Mouse (Mus musculus) lung, embryonic 14.5 days (tissue): ENCODE data around the gene Dvl2. TPM values are rescaled to one million over a fixed set of nuclear protein-coding genes. Genes with fewer than 3 reads are reported as not detected.
A peak's percentile ranks its signal among the peaks of the same experiment; 100 is the strongest.
"Not testable (repeated sequence)": the region's sequence is repeated elsewhere in the genome, so short reads cannot be mapped to it uniquely, and the experiment has no call there.

Experiments used
- ATAC-seq: fragments of 200-750 bp; cut with Nextera tagmentation; 2 replicates; pipeline ENCODE4 v1.8.0; 2017; ENCODE audit warnings: mild to moderate bottlenecking, moderate TSS enrichment, moderate library complexity; ENCODE audit not compliant: insufficient read depth
- DNase-seq: peaks from one replicate; pipeline ENCODE4 v3.0.0-alpha.2; 2015
- H3K27ac ChIP-seq: fragments of 300-500 bp; sonication (generic); 2 replicates; pipeline ENCODE4 v1.5.1; 2014; ENCODE audit warnings: low read depth, mild to moderate bottlenecking, moderate library complexity
- H3K27me3 ChIP-seq: fragments of 300-500 bp; sonication (generic); 2 replicates; pipeline ENCODE4 v1.6.1; 2014; ENCODE audit warnings: low read length, control low read depth; ENCODE audit not compliant: insufficient read depth
- H3K36me3 ChIP-seq: fragments of 300-500 bp; sonication (generic); 2 replicates; pipeline ENCODE4 v1.6.1; 2014; ENCODE audit warnings: control low read depth; ENCODE audit not compliant: insufficient read depth
- H3K4me1 ChIP-seq: fragments of 300-500 bp; sonication (generic); 2 replicates; pipeline ENCODE4 v1.6.1; 2014; ENCODE audit warnings: antibody characterized with exemption, control low read depth; ENCODE audit not compliant: insufficient read depth
- H3K4me2 ChIP-seq: fragments of 300-500 bp; sonication (generic); 2 replicates; pipeline ENCODE4 v1.6.1; 2014; ENCODE audit warnings: mild to moderate bottlenecking
- H3K4me3 ChIP-seq: fragments of 300-500 bp; sonication (generic); 2 replicates; pipeline ENCODE4 v1.5.1; 2014; ENCODE audit warnings: low read depth, low read length
- H3K9ac ChIP-seq: fragments of 300-500 bp; sonication (generic); 2 replicates; pipeline ENCODE4 v1.6.1; 2014
- H3K9me3 ChIP-seq: fragments of 300-500 bp; sonication (generic); 2 replicates; pipeline ENCODE4 v1.6.1; 2016; ENCODE audit warnings: low read depth, low read length, control low read depth
- CTCF ChIP-seq: IDR thresholded peaks from 2 replicates; pipeline ENCODE4 v1.5.1; 2016; ENCODE audit warnings: antibody characterized with exemption, low read depth
- WGBS: fragments of 180-500 bp; shearing (Covaris S2); extraction: QIAGEN DNeasy Blood & Tissue Kit; methylation state at CpG from one replicate; pipeline ENCODE4 v1.1.7; 2014; 5-methylcytosine and 5-hydroxymethylcytosine counted together
- polyA plus RNA-seq: library from polyadenylated mRNA; unstranded; fragments of >200 nt; fragmentation: Nextera tagmentation; extraction: Ambion mirVana; gene quantifications from 2 replicates; pipeline ENCODE4 v1.2.1, GENCODE M21; 2014

Dvl2 gene
- polyA plus RNA-seq, 1 experiment from 2014 or later = 40.8 TPM

DNA sequence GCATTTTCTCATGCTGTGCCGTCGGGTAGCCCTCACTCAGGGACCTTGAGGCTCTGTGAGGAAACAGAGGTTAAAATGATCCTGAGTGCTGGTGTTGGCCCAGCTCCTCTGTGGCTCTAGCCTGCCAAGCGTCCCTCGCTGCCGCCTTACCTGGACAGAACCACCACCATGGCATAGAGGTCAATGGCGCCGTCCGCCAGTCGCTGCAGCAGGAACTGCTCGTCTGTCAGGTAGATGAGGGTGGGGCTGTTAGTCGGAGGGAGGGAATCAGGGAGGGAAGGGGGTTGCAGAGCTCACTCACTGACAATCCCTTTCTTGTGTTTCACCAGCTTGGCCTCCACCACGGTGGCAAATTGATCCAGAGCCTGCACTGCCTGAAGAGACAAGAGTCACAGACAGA, 10.2 kb downstream of the Dvl2 start:
- Histone ChIP-seq H3K4me1 (no peaks in the 10 kb centered on the region), H3K9me3 (no peaks in the 10 kb centered on the region), H3K4me3 (no peak overlapping the region), H3K36me3 (peaks cover 86% of the 10 kb centered on the region), H3K9ac (no peak overlapping the region), H3K27me3 (no peaks in the 10 kb centered on the region), H3K27ac (no peak overlapping the region), H3K4me2 (no peak overlapping the region)
- no peak for TF ChIP-seq CTCF
- no peak for ATAC-seq
- 79% methylated on average over 12 of the region's 12 CpGs for WGBS
- no peak for DNase-seq

DNA sequence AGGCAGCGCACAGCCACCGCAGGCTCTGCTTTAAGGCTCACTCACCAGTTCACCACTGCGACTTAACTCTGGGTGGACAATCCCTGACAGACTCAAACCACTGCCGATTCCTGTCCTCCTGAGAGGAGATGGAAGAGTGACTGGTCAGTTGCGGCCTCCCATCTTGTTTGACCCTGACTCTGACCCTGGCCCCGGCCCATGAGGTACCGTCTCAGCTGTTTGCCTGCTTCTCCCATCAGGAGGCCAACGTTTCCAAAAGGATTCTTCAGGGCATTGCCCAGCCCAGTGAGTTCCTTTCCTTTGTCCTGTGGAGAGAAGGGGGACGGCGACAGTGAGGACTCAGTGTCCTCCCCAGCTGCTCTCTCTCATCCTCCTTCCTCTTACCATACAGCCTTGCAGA, 10.6 kb downstream of the Dvl2 start:
- ATAC-seq (no peak), DNase-seq (no peak)
- Histone ChIP-seq H3K4me1 (no peaks in the 10 kb centered on the region), H3K4me2 (no peak overlapping the region), H3K27me3 (no peaks in the 10 kb centered on the region), H3K4me3 (no peak overlapping the region), H3K27ac (no peak overlapping the region), H3K36me3 (peaks cover 82% of the 10 kb centered on the region), H3K9me3 (no peaks in the 10 kb centered on the region), H3K9ac (no peak overlapping the region)
- 84% methylated on average over 10 of the region's 10 CpGs for WGBS
- TF ChIP-seq CTCF = no peak

DNA sequence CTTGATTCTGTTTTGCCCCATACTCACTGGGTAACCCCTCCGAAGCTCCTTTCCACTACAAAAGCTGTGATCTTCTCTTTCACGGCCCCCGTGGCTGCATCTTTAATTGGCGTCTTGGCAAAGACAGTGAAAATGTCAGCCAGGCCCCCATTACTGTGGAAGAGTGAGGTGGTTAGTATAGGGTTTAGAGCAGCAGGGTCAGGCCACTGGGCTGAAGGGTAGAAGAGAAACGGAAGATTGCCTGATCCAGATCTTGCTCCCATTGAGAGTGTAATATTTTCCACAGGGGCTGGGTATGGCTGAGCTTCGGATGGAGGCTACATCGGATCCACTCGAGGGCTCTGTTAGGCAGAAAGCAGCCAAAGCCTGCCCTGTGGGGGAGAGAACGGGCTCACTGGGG, 12.5 kb downstream of the Dvl2 start:
- no peak overlapping the region for H3K4me3 ChIP-seq
- 85% methylated on average over 9 of the region's 9 CpGs for WGBS
- no peak overlapping the region for H3K27ac ChIP-seq
- no peaks in the 10 kb centered on the region for H3K27me3 ChIP-seq
- no peak for TF ChIP-seq CTCF
- no peak overlapping the region for H3K9ac ChIP-seq
- no peak overlapping the region for H3K4me2 ChIP-seq
- no peaks in the 10 kb centered on the region for H3K9me3 ChIP-seq
- H3K36me3 ChIP-seq = peaks cover 62% of the 10 kb centered on the region
- 0 out of 2 replicates have a peak, but pooled peaks cover 7% of the 10 kb centered on the region for H3K4me1 ChIP-seq
- no peak for DNase-seq
- ATAC-seq = no peak

DNA sequence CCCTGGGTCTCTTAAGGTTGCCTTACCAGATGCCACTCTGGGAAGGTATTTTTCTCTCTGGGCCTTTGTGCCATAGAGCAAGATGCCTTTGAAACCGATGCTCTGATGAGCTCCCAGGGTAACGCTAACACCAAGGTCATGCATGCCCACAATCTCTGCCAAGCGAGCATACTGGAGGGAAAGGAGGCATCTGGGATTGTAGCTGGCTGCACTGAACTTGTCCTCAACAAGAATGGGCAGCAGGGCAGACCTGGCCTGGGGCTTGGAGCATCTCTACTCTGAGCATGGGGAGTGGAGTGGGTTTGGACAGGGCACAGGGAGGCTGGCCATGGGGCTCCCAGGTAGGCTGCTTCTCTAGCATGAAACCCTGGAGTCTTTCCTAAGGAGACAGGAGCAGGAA, 13.0 kb downstream of the Dvl2 start:
- WGBS = 80% methylated on average over 3 of the region's 3 CpGs
- Histone ChIP-seq H3K9ac (no peak overlapping the region), H3K36me3 (peaks cover 57% of the 10 kb centered on the region)

DNA sequence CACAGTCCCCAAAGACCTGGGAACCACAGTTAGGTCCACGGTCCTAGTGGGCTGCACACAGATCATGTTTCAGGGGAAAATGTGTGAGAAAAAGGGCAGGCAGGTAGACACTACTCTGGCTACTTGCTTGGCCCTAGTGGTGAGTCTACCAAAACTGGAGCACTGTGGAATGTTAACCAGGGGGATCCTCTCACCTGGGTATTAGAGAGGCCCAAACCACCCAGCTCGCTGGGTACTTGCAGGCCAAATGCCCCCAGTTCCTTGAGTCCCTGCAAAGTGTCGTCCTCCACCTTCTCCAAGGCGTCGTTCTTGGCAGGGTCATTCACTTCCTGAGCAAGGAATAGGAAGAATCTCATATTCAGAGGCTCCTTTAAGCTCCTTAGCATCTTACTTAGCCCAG, 13.7 kb downstream of the Dvl2 start:
- TF ChIP-seq CTCF = no peak
- DNase-seq (no peak), ATAC-seq (no peak)
- Histone ChIP-seq H3K4me1 (peaks cover 8% of the 10 kb centered on the region), H3K4me2 (peak overlapping the region; percentile 82), H3K9ac (no peak overlapping the region), H3K27me3 (no peaks in the 10 kb centered on the region), H3K36me3 (peaks cover 51% of the 10 kb centered on the region), H3K9me3 (no peaks in the 10 kb centered on the region), H3K27ac (no peak overlapping the region), H3K4me3 (0 out of 2 replicates have a peak overlapping the region, but pooled peaks have one; percentile 54)
- WGBS = 54% methylated on average over 5 of the region's 5 CpGs

More for the DNA sequence above, 13.0 kb downstream of the Dvl2 start:
- H3K27me3 ChIP-seq = no peaks in the 10 kb centered on the region
- 0 out of 2 replicates have a peak, but pooled peaks cover 7% of the 10 kb centered on the region for H3K4me1 ChIP-seq
- H3K9me3 ChIP-seq = no peaks in the 10 kb centered on the region
- no peak overlapping the region for H3K4me3 ChIP-seq
- ATAC-seq (no peak), DNase-seq (no peak)
- no peak for TF ChIP-seq CTCF
- no peak overlapping the region for H3K4me2 ChIP-seq
- H3K27ac ChIP-seq = no peak overlapping the region

DNA sequence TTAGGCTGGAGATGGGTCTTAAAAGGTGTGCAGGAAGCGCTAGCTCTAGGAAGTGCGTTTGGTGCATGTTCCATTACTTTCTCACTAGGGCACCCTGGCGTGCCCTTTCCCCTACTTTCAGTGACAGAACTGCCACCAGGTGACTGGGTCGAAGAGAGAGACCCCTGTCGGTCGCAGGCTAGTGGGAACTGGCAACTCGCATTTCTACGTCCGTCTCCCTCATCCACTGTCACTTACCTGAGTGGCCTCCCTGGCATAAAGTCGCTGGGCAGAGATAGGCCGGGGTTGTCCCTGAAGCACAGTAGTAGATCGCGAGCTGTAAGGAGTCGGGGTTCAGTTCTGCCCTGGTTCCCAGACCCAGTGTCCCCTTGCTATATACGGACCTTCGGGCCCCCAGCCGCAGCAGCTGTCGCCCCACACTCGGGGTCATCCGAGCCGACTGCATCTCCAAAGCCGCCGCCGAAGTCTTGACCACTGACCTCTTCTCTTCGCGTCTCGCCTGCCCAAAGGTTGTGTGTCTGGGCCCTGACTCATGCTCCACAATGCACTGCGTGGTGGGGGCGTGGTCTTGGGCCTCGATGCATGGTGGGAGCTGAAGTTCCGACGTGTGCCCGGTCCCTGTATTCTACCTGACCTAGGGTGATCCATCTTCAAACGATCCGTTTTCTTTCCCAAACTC, 14.6 kb downstream of the Dvl2 start, which contains the start of gene Acadvl:
TSS of gene Acadvl (minus strand) at position 532 of the 679 bp plus-strand sequence.
- peak; percentile 62 for TF ChIP-seq CTCF
- H3K27ac ChIP-seq = peak within 1 kb of the TSS; percentile 48; the same call in 1 of the 2 replicates
- peak; percentile 92 for DNase-seq
- peak within 1 kb of the TSS; percentile 54 for H3K4me3 ChIP-seq
- H3K36me3 ChIP-seq = peaks cover 41% of the 10 kb centered on the region
- under 1% methylated on average over 35 of the region's 35 CpGs for WGBS
- no peaks in the 10 kb centered on the region for H3K27me3 ChIP-seq
- peaks cover 14% of the 10 kb centered on the region for H3K4me1 ChIP-seq
- ATAC-seq = peak; percentile 76
- no peaks in the 10 kb centered on the region for H3K9me3 ChIP-seq
- peak within 1 kb of the TSS; percentile 69 for H3K9ac ChIP-seq
- peak within 1 kb of the TSS; percentile 82 for H3K4me2 ChIP-seq

DNA sequence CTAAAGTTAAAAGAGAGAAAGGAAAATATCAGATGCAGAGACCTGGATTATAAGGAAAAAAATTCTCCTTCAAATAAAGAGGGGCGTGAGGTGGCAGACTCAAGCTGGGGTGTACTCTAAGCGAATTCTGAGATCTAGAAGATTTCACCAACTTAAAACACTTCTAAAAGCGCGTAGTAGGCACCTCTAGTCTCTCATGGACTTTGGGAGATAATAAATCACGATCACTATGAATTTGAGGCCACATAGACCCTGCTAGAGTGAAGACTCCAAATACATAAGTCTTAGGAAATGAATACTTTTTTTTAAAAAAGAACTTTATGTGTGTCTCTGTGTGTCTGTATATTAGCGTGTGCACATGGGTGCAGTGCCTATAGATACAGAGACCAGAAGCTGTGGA, 15.3 kb downstream of the Dvl2 start:
- H3K27ac ChIP-seq = no peak overlapping the region
- H3K4me1 ChIP-seq = peaks cover 14% of the 10 kb centered on the region
- H3K9ac ChIP-seq = no peak overlapping the region
- peaks cover 35% of the 10 kb centered on the region for H3K36me3 ChIP-seq
- peak overlapping the region; percentile 54 for H3K4me3 ChIP-seq
- peak overlapping the region; percentile 82 for H3K4me2 ChIP-seq
- H3K27me3 ChIP-seq = no peaks in the 10 kb centered on the region
- WGBS = 65% methylated on average over 6 of the region's 6 CpGs
- DNase-seq = no peak
- H3K9me3 ChIP-seq = no peaks in the 10 kb centered on the region
- ATAC-seq = no peak
- TF ChIP-seq CTCF = no peak

DNA sequence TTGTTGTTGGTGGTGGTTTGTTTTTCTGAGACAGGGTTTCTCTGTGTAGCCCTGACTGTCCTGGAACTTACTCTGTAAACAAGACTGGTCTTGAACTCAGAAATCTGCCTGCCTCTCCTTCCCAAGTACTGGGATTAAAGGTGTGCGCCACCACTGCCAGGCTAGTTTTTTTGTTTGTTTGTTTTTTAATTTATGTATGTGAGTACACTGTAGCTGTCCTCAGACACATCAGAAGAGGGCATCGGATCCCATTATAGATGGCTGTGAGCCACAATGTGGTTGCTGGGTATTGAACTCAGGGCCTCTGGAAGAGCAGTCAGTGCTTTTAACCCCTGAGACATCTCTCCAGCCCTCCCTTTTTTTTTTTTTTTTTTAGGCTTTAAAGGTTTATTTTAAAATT, 15.8 kb downstream of the Dvl2 start:
- ATAC-seq, H3K4me3 ChIP-seq, H3K9me3 ChIP-seq, H3K27me3 ChIP-seq, H3K9ac ChIP-seq, H3K4me2 ChIP-seq, H3K27ac ChIP-seq, DNase-seq: not testable (repeated sequence)
- WGBS = 80% methylated on average over 2 of the region's 2 CpGs
- Histone ChIP-seq H3K36me3 (peaks cover 30% of the 10 kb centered on the region), H3K4me1 (peaks cover 14% of the 10 kb centered on the region)
